Mouse (Mus musculus) layer of hippocampus, postnatal 25 days (tissue): ENCODE data around the gene Me1. TPM values are rescaled to one million over a fixed set of nuclear protein-coding genes. Genes with fewer than 3 reads are reported as not detected.
"Not testable (repeated sequence)": the region's sequence is repeated elsewhere in the genome, so short reads cannot be mapped to it uniquely, and the experiment has no call there.

Experiments used
- DNase-seq, 2 experiments: peaks; one replicate each; pipeline ENCODE4 v3.0.0; 2022; ENCODE audit warnings: mixed read lengths in 2 of 2, low spot score in 1 of 2; ENCODE audit errors: extremely low spot score in 1 of 2
- total RNA-seq, 2 experiments: library from RNA; stranded (reverse); gene quantifications; 2 replicates each; pipeline ENCODE4 v1.2.3; 2021

Gene Me1
- total RNA-seq, 2 experiments from 2014 or later: 65.7 to 68.1 TPM

DNA sequence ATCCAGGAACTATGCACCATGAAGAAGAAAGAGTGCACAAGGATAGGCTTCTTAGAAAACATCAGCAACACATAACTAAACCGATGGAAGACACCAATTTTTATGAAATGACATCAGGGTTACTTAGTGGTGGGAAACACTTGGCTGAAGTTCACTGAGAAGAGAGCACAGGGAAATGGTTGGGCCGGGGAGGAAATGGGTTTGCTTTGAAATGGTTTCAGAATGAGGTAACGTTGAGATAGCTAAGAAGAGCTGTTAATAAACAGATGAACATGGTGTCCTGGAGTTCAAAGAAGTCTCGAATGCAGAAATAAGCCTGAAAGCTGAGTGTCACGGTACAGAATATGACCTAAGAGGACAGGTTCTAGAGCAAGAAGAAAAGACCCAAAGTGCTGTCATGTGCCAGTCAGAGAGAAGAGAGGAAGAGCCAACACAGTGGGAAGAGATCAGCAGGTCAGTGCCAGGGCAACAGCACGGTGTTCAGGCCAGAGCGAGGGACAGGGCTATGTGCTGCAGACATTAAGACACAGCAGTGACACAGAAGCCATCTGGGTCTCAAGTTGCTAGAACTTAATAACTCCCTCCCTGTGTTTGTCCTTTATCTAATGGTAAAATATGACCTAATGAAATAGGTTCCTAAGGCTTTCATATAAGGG, 77.8 kb downstream of the Me1 start:
- DNase-seq: no peak

DNA sequence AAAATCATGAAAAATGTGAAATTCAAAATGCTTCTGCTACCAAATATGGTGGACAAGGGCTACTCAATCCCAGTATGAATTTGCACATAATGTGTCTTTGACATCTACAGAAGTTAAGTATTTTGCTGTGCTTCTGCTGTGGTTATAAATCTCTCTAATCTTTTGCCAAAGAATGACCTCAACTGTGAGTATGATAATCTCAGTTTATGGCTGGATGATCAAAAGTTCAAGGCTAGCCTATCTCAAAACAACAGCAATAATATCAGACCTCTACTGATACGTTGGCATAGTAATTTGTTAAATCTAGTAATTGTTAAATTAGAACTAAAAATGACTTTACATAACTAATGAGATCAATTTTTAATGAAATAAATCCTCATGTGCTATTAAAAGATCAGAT, 80.0 kb downstream of the Me1 start:
- no peak for DNase-seq

DNA sequence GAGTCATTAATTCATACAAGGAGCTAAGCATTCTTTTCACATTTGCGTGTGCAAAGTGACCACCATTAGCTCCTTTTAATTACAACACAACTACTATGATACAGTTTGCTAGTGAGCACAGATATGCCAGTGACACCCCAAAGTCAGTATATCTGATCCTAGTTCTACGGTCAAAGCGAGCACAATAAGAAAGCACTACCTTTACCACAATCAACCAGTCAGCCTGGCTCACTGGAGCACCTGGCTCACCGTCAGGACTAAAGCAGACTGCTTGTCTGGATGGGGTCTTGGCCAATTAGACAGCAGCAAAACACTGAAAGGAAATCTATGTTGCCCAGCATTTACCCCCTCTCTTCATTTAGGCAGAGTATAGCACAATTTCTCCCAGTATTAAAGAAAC, 83.7 kb downstream of the Me1 start:
- no peak for DNase-seq

DNA sequence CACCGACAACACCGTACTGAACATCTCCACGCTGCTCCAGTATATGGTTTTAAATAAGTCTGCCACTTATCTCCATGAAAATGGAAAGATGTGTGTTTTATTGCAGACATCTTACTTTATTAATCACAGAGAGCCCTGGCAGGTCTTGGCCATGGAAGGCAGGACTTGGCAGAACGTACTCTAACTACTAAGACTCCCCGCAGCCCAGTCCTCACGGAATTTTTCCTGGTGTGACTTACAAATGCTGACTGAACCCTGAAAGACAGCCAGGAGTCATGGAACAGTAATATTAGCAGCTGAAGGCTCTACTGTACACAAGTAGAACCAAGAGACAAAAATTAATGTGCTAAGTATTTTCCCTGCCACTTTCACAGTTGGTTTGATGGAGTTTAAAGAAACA, 90.0 kb downstream of the Me1 start:
- DNase-seq: no peak

DNA sequence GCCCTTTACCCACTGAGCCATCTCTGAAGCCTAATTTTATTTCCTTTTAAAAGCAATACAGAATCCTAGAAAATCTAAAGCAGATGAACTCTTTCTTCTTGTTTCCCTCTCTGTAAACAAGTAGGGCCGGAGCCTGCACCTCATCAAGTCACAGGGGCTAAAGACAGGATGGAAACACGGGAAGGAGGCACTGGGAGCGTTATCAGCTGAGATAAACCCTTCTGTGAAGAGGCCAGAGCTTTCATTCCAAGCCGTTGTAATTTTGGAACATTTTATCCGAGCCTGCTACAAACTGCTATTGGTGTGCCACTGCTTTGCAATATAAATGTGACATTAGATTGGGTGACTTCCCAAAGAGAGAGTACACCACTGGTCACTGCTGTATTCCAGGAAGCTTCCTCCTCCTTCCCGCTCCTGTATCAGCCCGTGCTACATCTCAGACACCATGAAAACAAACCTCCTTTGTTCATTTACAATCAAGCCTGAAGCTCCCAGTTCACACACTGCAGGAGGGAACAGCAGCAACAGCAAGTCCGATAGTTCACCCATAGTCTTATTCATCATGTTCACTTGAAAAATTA, 95.9 kb downstream of the Me1 start:
- no peak for DNase-seq

DNA sequence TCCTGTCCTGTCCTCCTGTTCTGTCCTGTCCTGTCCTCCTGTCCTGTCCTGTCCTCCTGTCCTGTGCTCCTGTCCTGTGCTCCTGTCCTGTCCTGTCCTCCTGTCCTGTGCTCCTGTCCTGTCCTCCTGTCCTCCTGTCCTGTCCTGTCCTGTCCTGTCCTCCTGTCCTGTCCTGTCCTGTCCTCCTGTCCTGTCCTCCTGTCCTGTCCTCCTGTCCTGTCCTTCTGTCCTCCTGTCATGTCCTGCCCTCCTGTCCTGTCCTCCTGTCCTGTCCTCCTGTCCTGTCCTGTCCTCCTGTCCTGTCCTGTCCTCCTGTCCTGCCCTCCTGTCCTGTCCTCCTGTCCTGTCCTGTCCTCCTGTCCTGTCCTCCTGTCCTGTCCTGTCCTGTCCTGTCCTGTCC, 98.8 kb downstream of the Me1 start:
- not testable (repeated sequence) for DNase-seq

DNA sequence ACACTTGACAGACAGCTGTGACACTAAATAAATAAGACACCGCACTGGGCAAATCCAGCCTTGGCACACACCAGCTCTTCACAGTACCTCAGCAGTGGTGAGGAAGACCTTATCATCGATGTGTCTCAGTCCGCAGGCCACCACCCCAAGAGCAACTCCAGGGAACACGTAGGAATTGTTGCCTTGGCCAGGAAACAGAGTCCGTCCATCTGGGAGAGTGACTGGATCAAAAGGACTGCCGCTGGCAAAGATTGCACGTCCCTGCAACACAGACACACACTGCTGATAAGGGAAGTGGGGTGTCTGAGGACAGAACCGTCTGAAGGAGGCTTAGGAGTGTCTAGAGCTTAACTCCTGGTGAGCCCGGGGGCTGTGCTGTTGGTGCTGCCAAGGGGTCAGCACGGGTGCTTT, 101.4 kb downstream of the Me1 start:
- DNase-seq: not testable (repeated sequence)

DNA sequence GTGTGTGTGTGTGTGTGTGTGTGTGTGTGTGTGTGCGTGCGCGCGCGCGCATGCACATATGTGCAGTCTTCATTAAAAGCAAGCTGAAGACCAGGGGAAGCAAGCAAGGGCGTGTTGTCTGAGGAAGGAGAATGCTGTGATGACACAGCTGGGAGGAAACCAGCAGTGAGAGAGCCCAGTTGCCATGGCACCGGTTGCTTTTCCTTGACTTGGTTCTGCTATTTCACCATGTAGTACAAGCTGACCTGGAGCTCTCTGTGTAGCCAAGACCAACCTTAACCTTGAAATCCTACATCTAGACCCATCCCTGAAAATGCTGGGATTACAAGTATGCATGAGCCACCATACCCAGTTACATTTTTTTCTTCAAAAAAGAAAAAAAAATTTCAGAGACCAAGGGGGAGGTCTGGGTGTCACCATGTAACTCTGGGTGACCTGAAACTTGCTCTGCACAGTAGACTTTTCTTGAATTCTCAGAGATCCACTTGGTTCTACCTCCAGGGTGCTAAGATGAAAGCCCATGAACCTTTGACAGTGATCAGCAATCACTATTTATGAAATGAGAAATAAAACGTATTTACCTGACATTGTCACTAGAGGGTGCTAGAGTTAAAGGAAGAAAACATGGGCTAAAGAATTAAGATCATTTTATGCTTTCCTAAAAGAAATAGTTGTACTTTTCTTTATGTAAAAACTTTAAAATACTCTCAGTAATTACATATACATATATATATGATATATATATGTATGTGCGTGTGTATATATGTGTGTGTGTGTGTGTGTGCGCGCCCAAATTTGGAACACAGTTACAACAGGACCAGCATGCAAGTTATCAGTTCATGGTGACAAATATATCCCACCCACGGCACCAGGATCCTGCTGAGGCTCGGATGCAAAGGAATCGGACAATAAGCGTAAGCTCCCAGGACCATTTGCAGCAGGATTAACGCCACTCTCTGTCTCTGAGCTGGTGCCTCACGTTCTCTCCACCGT, 102.8 kb downstream of the Me1 start:
- no peak for DNase-seq

DNA sequence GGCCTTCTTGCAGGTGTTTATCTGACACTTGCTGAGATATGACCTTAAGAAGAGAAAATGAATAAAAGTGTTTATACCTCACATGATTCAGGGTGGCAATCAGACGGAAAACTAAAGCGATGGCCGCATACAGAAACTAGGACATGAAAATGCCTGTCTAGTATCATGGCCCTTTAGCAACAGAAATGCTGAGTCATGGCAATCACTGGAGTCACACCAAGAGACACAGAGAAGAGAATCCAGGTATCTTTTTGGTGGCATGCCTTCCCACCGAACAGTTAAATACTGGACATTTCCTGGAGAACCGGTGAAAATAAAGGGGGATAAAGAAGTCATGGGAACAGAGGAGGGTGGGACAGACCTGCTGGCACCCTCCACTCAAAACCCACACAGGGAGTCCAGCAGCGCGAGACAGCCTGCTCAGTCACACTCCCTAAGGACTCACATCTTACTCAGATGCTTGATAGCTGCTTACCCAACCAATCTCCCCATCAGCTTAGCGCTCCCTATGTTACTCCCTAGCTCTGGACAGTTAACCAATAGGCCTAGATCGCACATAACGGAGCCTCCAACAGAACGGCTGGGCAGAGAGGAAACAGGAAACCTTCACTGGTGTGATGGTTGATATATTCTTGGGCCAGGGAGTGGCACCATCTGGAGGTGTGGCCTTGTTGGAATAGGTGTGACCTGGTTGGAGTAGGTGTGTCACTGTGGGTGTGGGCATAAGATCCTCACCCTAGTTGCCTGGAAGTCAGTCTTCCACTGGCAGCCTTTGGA, 108.5 kb downstream of the Me1 start:
- no peak for DNase-seq

DNA sequence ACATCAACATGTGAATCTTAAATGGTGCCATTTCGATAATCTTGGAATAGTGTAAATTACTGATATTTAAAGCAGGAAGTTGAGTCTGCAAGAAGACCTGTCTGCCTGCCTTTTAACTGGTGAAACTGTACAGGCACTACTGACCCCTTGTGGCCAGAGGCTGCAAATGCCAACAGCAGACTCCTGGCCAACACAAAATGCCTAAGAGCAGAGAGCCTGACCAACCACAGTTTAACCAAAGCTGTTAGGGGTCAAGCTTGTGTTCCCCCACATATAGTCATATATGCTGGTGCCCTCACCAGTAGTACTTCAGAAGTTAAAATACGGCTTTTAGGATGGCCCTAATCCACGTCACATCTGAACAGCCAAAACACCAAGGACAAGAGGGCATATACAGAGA, 112.0 kb downstream of the Me1 start:
- peak; percentile 44 to 72 for DNase-seq

DNA sequence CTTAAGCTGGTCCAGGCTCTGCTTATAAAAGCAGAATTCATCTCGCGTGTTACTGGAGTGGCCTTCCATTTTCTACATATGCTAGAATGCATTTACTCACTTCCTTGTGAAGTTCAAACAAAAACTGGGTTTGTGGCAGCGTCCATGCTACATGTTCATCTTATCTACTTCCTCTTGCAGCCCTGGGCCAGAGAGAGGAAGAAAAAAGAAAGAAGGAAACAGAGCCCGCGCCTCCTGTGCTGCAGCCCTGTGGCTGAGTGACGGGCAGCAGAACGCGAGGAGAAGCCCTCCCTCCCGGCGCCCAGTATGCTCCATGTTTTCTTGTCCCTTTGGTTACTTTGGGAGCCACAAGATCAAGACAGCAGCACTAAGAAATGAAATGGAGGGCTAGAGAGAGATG, 116.1 kb downstream of the Me1 start:
- no peak for DNase-seq

DNA sequence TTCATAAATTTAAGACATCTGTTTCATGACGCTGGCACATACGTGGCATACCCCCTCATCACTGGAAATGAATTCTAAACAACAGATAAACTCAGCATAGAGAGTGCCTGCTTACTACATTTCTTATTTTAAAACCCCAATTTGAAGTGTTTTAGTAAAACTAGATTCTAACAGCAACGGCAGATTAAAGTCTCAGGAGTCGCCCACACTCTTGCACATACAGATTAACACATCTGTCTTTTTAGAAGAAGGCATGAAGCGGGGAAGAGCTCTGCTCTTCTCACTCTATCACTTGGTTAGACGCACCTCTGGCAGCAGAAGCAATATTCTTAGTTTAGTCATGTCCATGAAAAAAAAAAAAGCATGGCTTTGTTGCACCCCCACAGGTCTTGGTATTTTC, 120.6 kb downstream of the Me1 start:
- no peak for DNase-seq

DNA sequence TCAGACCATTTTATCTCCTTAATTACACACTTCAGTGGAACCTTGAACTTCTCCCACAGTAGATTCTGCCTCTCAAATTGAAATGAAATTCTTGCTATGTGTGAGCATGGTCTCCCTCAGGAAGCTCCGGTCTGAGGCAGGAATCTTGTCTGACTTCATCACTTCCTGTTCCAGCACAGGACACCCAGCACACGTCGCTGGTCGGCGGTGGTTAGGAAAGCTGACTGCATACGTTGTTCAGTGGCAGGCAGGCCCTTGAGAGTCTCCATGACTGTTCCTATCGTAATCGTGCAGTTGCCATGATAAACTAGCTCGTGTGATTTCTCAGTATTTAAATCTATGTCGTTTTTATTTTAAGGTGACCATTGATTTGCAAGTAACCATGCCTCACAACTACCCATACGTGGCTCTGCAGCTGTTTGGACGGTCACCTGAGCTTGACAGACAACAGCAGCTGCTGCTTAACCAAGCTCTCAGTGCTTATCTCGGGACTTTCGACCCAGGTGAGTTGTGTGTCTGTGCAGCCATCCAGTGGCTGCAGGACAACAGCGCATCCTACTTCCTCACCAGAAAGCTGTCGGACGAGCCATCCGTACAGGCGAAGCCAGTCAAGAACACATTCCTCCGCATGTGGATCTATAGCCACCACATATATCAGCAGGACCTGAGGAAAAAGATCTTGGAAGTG, 122.0 kb downstream of the Me1 start:
- no peak for DNase-seq

DNA sequence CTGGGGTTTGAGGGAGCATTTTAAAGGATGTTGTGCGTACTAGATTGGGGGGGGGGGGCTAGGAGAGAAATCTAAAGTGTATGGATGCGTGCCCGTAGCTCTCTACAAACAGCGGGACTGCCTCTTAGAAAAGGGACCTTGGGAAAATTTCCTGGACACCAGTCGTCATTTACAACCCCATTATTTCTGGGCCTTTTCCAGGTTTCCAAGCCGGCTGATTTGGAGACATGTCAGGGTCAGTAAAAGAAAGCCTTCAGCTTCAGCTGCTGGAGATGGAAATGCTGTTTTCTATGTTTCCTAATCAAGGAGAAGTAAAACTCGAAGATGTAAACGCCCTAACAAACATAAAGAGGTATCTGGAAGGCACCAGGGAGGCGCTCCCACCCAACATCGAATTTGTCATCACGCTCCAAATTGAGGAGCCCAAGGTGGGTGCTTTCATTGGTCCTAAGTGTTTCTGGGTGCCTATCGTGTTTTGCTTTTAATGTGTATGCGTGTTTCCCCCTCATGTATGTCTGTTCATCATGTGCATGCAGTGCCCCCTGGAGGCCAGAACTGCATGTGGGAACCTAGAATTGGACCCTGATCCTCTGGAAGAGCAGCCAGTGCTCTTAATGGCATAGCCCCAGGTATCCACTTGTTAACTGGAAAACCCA, 123.0 kb downstream of the Me1 start:
- peak; percentile 53 to 88 for DNase-seq

DNA sequence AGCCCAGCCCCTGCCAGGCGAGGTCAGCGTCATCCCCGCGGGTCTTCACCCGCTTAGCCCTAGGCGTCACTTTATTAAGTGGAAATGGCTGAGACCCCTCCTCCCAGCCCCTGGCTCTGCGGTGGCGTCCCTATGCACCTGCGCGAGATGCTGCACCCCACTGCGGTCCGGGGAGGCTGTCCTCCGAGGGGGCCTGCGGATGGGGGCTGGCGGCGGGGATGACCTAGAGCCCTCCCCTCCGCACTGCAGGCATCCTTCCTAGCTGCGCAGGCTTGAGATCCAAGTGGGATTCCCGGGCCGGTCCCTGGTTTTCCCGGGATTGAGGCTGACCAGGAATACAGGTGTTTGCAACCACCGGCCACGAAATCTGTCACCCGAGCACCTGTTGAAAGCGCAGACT, 123.6 kb downstream of the Me1 start:
- DNase-seq: no peak

DNA sequence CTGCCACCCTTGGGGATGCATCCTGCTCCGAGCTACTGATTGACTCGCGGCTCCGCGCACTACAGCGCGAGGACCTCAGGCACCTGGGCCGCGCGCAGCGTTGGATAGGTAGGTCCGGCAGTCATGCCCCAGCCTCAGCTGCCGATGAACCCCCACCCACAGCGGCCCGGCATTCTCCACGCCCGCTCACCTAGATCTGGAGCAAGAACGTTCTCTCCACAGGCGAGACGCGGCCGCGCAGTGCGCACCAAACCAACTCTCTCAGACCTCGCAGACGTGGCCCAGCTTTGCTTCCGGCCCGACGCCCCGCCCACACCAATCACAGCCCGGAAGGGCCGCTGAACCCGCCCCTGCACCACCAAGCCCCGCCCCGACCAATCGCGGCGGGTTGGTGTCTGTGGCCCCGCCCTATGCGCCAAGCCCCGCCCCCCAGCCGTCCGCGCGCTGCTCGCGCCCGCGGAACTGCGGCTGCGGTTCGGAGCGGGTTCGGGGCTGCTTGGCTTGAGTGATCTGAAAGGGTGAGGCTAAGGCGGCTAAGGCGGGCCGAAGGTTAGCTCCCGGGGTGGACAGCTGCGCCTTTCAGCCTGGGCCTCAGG, 124.1 kb downstream of the Me1 start, which contains the start of the genes Pgm3 and Rwdd2a:
Pgm3 (minus strand) TSS at position 303 of the 596 bp plus-strand sequence.
Rwdd2a (plus strand) TSS at position 452 of the 596 bp plus-strand sequence.
- peak; percentile 88 to 90 for DNase-seq

DNA sequence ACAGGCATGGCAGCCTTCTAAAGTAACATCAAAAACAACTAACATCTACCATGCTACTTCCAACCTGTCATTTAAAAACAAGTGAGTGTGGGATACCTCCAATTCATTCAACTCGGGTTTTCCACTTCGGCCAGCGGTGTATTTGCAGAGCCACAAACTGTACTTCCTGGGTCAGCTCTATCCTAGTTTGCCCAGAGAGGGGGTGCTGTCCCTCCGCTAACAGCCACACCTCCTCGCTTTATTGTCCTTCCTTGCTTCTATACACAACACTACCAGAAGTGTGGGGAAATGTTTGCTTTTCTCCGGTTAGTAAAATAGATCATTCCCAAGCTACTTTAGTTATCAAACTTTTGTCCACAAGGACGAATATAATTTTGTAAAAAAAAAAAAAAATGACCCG, 124.8 kb downstream of the Me1 start:
- DNase-seq: no peak

DNA sequence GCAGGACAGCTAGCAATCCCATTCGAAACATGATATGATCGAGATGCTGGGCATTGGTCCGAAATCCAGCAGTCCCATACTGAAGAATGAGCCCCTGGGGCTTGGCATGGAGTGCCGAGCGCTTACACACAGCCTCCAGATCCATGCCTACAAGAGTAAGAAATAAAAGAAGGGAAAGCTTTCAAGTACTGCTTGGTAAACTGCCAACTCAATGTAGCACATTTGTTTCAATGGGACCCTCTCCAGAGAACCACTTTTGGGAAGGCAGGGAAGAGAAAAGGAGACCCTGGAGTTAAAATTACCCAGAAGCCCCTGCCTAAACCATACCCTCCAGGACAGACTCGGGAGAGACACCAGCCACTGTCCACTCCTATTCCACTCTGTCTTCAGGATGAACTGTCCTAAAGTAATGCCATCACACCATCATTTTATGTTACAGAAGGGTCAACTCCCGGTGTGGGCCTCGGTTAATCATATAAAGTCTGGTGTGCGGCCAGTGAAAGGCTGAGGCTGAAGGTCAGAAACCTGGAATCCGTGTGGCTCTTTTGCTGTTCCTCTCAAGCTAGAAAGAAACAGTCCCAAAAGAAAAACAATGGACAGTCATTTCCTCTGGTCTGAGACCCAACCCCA, 125.4 kb downstream of the Me1 start:
- no peak for DNase-seq
